Mouse (Mus musculus): ENCODE results near the gene Nudt9. TPM values are rescaled to one million over a fixed set of nuclear protein-coding genes. Genes with fewer than 3 reads are reported as not detected.
"Not testable (repeated sequence)": the region's sequence is repeated elsewhere in the genome, so short reads cannot be mapped to it uniquely, and the experiment has no call there.

Nudt9 gene
- polyA plus RNA-seq (2015; fragmentation: Nextera tagmentation; extraction: Ambion mirVana): 53.9 and 56.6 TPM in 2 replicates

DNA sequence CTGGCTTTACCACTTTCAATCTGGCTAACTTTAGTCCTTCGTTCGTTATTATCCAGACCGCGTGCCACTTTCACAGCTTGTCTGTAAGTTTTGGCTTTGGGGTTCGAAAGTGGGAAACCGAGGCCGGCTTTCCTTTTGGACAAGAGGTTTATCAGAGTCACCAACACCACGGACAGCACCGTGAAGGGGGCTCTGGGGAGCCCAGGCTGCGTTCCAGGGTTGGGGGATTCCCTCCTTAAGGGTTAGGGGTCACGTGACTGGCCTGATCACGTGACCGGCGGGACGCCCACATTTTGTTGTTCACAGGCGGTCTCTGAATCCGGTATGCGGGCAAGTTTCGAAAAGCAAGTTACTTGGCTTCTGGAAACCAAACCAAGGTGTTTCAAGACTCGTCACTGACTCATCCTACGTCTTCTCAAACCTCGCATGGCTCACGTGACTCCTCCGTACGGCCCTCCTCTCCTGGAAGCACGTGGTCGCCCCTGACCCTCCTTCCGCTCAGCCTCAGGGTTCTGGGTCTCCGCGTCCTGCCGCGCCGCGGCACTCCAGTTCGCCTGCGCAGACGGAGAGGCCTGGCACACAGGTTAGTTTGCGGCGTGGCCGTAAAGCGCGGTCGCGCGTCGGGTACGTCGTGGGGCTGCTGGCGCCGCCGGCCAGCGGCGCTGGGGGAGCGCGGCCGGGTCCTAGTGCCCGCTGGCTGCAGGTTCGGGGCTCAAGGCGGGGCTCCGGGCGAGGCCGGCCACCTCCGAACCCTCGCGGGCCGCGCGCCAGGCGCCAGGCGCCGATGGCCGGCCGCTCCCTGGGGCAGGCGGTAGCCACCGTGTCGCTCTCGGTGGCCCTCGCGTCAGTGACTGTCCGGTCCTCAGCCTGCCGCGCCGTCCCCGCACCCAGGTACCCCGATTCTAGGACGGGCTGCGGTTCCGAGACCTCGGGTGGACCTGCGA lies at the start of gene Nudt9:
Gene Nudt9 (plus strand): TSS at position 51 of the 944 bp plus-strand sequence.
- DNase-seq (ENCODE audit: low spot score): peak; percentile 98

DNA sequence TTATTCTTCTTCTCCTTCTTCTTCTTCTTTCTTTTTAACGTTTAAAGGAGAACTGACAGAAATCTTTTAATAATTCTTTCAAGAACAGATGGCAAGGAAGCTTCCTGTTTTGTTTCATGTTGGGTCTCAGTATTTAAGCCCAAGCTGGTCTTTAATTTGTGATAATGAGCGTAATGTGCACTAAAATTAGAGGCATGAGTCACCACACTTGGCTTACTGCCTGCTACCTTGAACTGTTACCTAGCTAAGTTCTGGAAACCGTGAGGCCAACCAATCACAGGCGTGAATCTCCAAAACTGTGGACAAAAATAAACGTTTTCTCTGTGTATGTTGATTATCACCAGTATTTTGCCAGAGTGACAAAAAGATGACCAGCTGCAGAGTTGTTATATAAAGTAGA lies 47.4 kb upstream of the Nudt9 start:
- no peak for DNase-seq (ENCODE audit: low spot score)

DNA sequence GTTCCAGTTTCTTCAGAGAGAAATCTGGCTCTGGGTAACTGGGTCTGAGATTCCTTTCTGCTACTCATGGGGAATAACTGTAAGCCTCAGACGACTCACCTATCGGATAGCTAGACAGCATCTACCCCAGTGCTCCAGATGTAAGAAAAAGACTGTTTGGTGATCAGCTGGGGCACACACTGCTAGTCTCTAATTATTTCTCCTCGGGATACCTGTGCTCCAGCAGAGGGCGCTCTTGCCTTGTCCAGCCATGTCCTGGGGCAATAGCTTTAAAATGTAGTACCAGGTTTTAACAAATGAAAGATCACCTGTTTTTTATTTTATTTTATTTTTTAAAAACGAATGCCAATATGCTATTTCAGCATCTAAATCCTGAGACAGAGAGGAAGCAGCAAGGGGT lies 46.4 kb upstream of the Nudt9 start:
- peak; percentile 82 for DNase-seq (ENCODE audit: low spot score)

DNA sequence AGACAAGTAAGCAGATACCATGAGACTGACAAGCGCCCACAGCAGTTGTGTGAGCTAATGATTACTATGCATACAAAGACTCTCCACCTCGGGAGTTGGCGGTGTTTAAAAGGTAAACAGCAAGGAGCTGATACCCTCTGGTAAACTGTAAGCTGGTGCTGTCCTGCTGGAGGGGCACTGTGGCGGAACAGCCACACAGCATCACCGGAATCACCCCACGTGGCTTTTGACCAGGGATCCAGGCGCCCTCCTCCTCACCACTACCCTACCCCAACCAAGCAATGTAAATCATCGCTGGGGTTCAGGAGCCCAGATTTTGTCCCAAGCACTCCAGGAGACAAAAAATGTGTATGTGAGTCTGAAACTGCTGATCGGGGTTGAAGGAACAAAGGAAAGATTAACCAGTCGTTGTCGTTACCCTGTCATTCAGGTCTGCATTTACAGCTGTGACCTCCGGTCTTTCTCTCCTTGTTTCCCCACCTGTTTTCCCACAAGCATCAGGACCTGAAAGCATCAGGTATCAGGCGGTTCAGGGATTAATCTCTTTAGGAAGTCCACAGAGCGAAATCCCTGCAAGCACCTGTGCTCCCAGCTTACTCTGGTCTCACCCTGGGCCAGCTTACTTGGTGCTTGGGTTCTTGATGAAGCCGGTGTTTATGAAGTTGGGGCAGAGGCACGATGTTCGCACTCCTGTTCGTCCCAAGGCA lies 43.4 kb upstream of the Nudt9 start:
- DNase-seq (ENCODE audit: low spot score): no peak

DNA sequence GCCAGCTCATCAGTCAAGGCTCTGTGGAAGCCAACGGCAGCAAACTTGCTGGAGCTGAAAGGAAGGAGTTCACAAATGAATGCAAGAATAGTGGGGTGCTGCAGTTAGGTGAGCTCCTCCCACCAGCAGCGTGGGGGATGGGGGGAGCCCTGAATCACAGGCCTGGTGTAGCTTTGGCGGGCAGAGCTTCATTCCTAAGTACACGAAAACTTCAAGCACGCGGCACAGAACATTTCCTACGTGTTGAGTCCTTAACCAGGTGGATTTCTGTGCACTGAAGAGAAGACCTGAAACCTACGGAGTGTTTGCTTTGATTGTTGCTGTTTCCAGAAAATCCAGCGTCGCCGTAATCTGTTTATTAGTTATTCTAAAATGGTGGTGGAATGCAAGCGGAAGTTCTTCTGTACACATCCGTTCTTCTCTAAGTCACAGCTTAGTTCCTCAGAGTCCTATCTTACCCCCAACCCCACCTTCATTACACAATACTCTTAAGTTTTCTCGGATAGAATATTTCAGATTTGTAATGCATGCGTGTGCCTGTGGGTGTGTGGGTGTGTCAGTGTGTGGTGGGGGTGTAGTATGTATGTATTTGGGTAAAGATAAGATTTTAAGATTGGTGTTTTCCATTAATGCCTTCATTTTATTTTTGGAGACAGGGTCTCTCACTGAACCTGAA lies 42.7 kb upstream of the Nudt9 start:
- DNase-seq (ENCODE audit: low spot score): no peak

DNA sequence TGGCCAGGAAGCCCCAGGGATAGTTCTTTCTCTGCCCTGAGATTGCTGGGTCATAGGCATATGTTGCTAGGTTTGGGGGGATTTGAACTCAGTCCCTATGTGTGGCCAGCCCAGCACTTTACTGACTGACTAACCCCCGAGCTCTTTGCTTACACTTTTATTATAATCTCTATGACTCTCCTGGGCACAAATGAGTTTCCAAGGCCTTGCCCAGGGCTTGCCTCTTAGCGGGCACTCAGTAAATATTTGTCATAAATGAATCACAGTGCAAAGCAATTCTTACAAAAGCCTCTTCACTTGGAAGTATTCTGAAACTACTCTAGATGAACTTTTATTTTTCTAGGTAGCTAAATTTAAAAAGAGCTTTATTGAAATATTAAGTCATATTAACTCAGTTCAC lies 42.2 kb upstream of the Nudt9 start:
- no peak for DNase-seq (ENCODE audit: low spot score)

DNA sequence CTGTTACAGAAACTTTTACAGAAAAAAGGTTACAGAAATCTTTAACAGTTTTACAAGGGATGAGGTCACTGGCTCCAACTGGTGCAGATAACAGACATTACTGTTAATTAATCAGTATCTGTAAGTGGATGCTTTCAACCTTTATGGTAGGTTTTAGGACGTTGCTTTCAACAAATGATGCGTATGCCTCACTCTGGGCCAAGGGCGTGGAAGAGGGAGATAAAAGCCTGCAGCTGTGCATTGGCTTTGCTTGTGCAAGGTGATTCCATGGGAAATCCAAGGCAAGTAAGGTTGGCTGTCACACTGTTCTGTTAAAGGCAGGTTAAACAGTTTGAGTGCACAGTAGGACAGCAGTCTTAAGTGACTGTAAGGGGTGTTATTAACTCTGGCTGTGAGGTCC lies 39.3 kb upstream of the Nudt9 start:
- no peak for DNase-seq (ENCODE audit: low spot score)

DNA sequence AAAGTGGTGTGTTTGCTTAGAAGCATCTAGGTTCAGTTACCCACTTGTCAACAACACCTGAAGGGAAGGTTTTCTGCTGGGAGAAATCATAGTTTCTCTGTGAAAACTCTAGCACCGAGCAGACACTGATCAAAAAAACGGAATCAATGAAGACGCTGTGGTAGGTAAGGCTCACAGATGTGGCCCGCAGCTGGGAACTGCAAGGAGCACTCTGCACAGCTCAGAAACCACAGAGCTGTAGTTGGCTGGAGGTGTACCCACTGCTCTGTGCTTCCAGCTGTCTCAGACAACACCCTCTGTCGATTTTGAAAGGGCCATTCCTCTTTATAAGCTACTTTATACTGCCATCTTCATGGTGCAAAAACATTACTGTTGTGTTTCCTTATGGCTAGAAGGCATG lies 38.3 kb upstream of the Nudt9 start:
- peak; percentile 90 for DNase-seq (ENCODE audit: low spot score)

DNA sequence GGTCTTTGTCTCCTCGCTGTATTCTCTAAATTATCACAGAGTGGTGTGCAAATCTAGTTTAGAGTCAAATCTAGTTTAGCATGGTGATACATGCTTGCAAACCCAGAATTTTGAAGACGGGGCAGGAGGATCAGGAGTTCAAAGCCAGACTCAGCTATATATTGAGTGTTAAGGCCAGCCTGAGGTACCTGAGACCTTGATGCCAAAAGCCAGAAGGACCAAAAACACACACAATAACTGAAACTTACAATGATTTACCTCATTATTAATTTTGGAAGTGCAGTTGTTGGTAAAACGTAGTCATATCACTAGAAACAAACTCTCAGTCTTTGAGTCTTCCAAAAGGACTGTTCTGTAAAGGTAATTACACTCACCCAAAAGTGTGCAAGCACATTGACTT lies 36.7 kb upstream of the Nudt9 start:
- DNase-seq (ENCODE audit: low spot score): no peak

DNA sequence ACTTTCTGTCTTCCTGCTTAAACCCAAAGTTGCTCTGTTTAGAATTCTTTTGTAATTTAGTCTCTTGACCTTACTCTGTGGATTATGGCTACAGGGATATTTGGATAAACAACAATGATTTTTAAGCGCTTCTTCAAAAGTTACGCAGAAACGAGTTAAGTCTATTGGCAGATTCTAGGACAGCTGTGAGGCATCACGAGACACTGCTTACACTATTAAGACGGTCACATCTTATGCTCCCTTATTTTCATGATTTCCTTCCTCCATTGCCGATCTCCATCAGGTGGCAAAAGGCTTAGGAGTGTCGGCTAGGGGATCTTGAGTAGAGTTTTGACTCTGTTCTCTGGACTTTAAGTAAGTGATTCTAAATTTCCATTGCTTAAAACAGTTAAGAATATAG lies 35.8 kb upstream of the Nudt9 start:
- no peak for DNase-seq (ENCODE audit: low spot score)

DNA sequence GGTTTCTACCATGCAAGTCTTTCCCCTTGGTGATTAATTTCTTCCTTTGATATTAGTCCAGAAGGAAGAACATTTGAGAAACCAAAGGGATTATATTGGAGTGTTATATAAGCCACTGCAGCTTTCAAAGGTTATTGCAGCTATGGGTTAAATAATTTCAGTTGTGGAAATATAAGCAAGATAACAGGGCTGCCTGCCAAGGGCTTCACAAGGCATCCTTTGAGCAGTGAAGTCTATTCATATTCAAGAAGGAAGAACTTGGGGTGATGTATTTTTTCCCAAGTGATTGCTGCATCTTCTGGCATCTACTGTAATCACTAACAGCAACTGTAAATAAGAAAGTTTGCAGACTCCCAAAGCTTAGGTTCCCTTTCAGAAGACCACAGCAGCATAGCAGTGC lies 34.7 kb upstream of the Nudt9 start:
- no peak for DNase-seq (ENCODE audit: low spot score)

DNA sequence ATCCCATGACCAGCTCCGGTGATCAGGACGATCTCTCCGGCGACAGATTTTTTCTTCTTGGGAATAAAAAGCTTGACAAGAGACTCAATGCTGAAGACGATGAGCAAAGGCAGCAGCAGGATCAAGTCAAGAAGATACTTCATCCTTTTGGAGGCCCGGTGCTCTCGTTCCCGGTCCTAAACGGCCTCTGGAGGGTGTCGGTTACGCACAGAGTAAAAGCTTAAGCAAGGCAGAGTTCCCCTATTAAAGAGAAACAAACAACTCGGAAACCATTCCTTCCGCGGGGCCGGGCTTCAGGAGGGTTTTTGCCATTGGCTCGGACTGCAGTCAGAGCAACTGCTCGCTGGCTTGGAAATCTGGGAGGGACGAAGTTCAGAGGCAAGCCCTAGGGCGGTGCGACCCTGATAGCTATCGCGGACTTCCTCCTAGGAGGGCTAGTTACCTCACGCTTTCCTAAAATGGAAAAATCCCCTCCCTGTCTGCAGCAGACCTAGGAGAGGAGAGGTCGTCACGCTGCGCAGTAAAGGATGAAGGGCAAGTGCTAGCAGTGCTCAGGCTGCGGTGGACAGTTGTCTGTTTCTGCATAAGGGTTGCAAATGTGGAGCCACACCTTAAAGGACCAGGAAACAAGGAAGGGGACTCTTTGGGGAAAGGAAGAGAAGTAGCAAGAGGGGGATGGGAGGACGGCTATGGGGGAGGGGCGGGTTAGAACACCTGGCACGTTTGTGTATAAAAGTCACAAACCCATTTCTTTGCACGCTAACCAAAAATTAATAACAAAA lies 24.3 kb upstream of the Nudt9 start, which contains the start of gene Hsd17b11:
Gene Hsd17b11 (minus strand): TSS at position 323 of the 782 bp plus-strand sequence.
- peak; percentile 56 for DNase-seq (ENCODE audit: low spot score)

DNA sequence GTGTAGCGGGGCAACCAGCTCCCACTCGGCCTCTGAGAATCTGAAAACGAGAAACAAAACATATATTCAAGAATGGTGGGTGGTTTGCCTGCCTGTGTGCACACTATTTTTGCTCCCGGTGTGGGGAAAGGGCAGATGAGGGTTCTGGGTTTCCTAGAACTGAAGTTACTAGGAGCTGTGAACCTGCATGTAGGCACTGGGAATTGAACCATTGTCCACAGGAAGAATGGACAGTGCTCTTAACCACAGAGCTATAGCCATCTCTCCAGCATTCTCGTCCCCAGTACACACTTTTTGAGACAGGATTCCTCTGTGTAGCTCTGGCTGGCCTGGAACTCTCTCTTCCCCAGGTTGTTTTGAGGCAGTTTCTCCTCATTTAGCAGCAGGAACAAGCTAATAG lies 23.5 kb upstream of the Nudt9 start:
- DNase-seq (ENCODE audit: low spot score): no peak

DNA sequence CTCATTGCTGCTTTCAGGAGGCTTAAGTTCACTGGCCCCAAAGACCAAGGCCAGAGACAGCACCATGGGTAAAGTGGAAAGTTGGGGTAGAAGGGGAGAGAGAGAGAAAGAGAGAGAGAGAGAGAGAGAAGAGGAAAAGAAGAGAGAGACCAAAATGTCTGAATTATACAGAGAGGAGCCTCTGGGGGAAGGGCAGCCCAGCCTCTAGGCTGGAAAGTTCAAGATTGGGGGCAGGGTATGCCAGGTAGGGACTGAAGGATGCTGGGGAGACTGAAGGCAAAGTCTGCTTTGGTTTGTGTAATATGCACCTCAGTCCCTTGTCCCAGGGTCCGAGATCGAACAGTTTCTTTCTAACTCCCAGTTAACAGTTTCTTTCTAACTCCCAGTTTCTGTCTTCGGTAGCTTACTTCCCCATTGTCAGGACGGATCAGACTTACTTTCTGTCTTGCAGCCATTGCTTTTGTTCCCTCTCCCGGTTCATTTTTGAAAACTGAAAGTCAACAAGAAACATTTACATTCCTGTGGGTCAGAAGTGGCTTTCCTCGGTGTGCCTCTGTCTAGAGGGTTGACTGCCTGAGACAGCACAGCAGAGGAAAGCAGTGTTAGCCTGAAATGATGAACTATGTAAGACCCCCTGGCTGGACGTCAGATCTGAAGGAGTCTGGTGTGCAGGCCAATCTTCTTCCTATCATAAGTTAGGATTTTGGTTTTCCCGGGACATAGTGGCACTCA lies 22.7 kb upstream of the Nudt9 start:
- DNase-seq (ENCODE audit: low spot score): no peak

DNA sequence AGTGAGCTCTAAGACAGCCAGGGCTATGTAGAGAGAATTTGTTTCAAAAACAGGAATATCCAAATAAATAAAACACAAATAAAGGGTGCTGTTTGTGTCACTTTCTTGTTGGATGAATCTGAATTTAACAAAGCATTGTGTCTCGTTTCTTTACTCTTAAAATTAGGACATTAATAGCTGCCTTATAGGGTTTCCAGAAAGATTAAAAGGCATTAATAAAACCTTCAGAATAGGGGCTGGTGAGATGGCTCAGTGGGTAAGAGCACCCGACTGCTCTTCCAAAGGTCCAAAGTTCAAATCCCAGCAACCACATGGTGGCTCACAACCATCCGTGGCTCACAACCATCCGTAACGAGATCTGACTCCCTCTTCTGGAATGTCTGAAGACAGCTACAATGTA lies 21.9 kb upstream of the Nudt9 start:
- DNase-seq (ENCODE audit: low spot score): not testable (repeated sequence)

DNA sequence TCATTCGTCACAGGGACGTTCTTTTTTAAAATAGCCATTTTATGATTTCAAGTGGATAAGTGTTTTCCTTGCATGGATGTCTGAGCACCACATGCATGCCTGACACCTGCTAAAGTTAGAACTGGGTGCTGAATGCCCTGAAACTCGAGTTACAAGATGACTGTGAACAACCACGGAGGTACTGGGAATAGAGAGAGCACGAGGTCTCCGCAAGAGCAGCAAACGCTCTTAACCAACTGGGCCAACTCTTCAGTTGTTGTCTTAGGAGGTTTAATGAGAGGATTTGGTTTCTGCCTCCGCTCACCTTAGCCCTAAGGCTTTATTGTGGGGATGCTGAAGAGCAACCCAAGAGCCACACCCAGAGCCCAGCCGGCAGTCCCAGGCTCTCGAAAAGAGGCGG lies 21.3 kb upstream of the Nudt9 start:
- no peak for DNase-seq (ENCODE audit: low spot score)

DNA sequence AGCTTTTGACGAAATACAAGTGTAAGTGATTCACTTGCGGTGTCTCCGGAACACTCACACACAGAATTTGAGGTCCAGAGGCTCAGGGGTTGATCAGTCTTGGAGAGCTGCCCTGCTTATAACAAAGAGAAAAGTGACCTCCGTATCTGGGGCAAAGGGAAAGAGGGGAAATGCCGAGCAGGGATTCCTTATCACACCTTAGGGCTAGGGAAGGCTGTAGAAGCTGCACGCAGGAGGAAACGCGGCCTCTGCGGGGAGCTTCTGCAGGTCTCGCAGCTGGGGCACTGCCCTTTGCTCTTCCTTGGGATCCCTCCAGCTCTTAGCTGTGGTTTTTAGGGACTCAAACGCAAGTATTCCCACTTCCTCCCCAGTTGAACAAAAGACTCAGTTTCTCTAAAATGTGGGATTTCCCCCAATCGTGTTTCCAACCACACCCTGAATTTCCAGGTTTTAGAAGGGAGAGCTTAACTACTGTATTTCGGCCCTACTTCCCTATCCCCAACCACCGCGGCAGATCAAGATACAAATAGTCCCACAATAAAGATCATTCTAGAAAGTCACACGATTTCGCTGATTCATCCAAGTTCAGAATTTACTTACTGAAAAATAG lies 20.8 kb upstream of the Nudt9 start:
- DNase-seq (ENCODE audit: low spot score): no peak

DNA sequence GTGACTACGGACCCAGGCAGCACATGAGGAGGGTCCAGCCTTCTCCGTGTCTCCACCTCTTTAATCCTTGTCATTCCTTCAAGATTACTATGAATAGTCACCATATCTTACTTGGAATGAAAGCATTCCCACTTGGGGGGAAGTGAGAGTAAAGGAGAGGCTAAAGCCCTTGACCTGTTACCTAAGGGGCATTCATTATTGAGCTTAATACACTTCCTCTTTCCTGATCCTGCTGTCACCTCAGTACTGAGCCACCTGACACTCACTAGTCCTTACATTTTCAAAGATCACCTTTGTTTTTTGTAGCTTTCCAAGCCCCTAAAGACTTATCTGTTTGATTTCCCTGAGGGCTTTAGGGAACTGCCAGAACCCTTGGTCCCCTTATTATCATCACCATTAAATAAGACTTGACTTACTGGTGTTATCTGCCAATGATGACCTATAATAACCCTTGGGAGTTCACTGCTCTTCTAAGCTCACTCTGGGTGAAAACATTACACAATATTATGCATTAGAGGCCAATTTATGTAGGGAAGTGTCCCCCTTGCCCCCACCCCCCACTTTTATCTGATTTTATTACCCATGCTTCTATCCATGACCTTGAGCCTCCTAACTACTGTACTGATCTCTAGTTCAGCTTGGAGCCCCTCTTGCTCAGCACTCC lies 13.5 kb upstream of the Nudt9 start:
- no peak for DNase-seq (ENCODE audit: low spot score)

DNA sequence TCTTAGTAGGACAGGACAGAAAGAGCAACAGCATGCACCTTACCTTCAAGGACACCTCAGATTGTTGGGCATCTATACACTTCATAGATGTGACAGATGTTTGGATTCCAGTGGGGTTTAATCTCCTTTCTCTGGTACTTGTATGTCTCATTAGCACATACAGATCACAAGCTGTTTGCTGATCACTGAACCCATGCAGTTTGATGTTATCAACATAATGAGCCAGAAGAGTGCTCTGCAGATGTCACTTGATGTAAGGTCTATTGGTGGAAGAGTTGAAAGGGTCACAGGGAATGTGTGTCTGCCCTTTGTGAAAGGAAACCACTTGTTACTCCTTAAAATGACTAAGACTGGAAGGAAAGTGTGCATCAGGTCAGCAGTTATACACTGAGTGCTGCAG lies 11.0 kb upstream of the Nudt9 start:
- no peak for DNase-seq (ENCODE audit: low spot score)

All from thymus, postnatal 0 days (tissue).